Mouse (Mus musculus): ENCODE measurements around the gene Rps2. TPM values are rescaled to one million over a fixed set of nuclear protein-coding genes. Genes with fewer than 3 reads are reported as not detected.

Gene Rps2
- polyA plus RNA-seq, 1 experiment from 2014 or later = 1,116 TPM

DNA sequence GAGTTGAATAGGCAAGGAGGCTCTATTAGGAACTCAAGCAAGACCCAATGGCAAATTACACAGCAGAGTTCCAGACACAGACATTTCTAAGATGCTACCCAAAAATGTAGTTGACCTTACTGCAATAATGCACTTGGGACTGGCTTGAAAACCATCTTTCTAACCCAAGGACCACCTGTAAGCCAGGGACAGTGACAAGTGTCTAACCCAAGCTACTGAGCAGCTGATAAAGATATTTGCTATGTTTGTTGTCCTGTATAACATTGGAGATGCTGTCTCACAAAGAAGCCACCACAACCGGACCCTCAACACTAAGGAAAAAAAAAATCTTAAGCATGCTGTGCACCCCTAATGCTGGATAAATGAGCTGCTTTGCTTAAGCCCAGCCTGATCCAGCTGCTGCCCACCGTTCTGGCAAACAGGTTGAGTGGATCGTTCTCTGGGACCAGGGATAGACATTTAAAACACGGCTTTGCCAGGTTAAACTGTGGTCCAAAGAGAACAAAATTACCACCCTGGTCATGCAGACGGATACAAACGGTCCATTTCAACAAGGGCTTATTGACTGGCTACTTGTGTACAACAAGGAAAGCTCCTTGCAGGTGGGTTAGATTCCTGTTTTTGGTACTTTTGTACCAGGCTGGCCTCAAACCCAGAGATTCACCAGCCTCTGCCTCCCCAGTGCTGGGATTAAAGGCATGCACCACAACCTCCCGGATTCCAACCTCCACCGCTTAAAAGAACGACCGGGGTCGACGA, 5.4 kb downstream of the Rps2 start:
- Histone ChIP-seq H3K9me3 (no peaks in the 10 kb centered on the region), H3K4me1 (peaks cover 29% of the 10 kb centered on the region), H3K36me3 (peaks cover 19% of the 10 kb centered on the region), H3K27ac (peak overlapping the region; percentile 74), H3K27me3 (no peaks in the 10 kb centered on the region), H3K9ac (peak overlapping the region; percentile 86), H3K4me3 (peak overlapping the region; percentile 74), H3K4me2 (replicated peaks) (peak overlapping the region; percentile 69)
- ATAC-seq (ENCODE audit: insufficient number of reproducible peaks, insufficient read depth, low FRiP score, low TSS enrichment) = no peak
- WGBS = 4% methylated on average over 12 of the region's 12 CpGs

DNA sequence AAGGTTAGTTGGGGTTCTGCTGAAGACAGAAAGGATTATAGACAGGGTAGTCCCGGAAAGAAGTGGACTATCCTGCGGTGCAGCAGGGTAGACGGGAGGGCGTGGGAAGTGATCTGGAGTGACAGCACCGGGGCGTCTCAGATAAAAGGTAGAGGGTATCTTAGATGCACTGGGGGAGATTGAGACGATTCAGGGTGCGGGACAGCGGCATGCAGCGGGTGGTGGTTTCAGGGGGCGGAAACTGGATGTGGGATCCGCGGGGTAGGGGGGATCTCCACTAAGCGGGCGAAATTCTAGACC, 5.9 kb downstream of the Rps2 start:
- Histone ChIP-seq H3K9ac (peak overlapping the region; percentile 86), H3K27me3 (no peaks in the 10 kb centered on the region), H3K4me2 (replicated peaks) (peak overlapping the region; percentile 69), H3K9me3 (no peaks in the 10 kb centered on the region), H3K36me3 (peaks cover 18% of the 10 kb centered on the region), H3K27ac (peak overlapping the region; percentile 74), H3K4me1 (peaks cover 24% of the 10 kb centered on the region), H3K4me3 (peak overlapping the region; percentile 74)
- 0 out of 2 replicates have a peak, but pooled peaks have one; percentile 3 for ATAC-seq (ENCODE audit: insufficient number of reproducible peaks, insufficient read depth, low FRiP score, low TSS enrichment)
- under 1% methylated on average over 15 of the region's 15 CpGs for WGBS

DNA sequence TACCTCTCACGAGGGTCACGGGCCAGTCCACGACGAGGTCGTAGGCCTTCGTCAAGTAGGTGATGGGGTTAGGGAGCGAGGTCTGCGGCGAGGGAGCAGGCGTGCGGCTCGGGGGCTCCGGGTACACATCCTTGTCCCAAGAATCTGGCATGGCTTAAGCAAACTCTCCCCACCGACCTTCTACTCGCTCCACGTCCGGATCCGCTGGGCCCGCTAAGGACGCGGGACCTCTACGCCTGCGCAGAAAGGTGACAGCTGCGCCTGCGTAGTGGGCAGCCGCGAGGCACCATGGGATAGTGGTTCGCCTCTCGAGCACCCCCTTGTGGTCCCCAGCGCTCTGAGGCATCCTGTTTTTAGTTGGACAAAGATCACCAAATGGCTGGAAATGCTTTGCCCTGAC, 6.3 kb downstream of the Rps2 start, which contains the start of gene Ndufb10:
Gene Ndufb10, minus strand, starts transcription at position 295 of the 400 bp plus-strand sequence.
- Histone ChIP-seq H3K9ac (peak within 1 kb of the TSS; percentile 86), H3K4me3 (peak within 1 kb of the TSS; percentile 74), H3K36me3 (peaks cover 18% of the 10 kb centered on the region), H3K9me3 (no peaks in the 10 kb centered on the region), H3K27ac (peak within 1 kb of the TSS; percentile 74), H3K27me3 (no peaks in the 10 kb centered on the region), H3K4me1 (peaks cover 22% of the 10 kb centered on the region), H3K4me2 (replicated peaks) (peak within 1 kb of the TSS; percentile 69)
- under 1% methylated on average over 30 of the region's 30 CpGs for WGBS
- peak; percentile 67 for ATAC-seq (ENCODE audit: insufficient number of reproducible peaks, insufficient read depth, low FRiP score, low TSS enrichment)

DNA sequence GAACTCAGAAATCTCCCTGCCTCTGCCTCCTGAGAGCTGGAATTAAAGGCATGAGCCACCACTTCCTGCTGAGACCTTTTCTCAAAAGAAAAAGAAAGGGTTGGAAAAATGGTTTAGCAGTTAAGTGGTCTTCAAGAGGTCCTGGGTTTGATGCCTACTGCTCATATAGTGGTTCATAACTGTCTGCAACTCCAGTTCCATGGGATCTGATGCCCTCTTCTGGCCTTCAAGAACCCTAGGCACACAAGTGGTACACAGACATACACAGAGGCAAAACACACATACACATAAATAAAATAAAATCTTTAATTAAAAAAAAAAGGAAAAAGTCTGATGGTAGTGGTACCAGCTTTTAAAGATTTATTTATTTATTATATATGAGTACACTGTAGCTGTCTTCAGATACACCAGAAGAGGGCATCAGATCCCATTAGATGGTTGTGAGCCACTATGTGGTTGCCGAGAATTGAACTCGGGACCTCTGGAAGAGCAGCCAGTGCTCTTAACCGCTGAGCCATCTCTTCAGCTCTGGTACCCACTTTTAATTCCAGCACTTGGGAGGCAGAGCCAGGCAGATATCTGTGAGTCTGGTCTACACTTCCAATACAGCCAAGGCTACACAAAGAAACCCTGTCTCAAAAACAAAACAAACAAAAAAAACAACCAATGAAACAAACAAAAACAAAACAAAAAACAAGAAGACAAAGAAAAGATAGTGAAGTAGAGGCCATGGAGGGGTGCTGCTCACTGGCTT, 7.9 kb downstream of the Rps2 start:
- peaks cover 16% of the 10 kb centered on the region for H3K36me3 ChIP-seq
- H3K9ac ChIP-seq = no peak overlapping the region
- ATAC-seq (ENCODE audit: insufficient number of reproducible peaks, insufficient read depth, low FRiP score, low TSS enrichment) = no peak
- H3K4me2 ChIP-seq (replicated peaks) = no peak overlapping the region
- H3K27ac ChIP-seq = no peak overlapping the region
- no peaks in the 10 kb centered on the region for H3K27me3 ChIP-seq
- no peaks in the 10 kb centered on the region for H3K9me3 ChIP-seq
- WGBS = 73% methylated on average over 3 of the region's 3 CpGs
- peaks cover 22% of the 10 kb centered on the region for H3K4me1 ChIP-seq
- H3K4me3 ChIP-seq = no peak overlapping the region

DNA sequence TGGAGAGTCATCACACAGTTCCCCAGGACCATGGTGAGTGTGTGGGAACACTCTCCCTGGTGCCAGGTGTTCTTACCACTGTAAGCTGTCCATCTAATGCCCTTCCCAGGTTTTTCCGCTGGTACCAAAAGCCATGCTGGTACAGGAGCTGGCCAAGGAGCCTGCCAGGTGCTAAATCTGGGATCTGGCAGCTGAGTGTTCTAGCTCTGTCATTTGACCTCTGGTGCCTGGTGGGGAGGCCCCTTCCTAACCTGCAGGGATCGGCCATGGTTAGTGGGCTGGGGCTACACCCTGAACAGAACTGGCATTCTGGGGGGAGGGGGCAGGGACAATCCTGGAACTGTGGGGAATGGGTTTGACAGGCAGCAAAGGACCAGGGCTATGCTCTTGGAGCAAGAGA, 9.7 kb downstream of the Rps2 start, which contains the start of gene Rpl3l:
Gene Rpl3l, plus strand, starts transcription at position 203 of the 400 bp plus-strand sequence.
- Histone ChIP-seq H3K9ac (no peak within 1 kb of the TSS), H3K4me1 (peaks cover 7% of the 10 kb centered on the region), H3K4me2 (replicated peaks) (no peak within 1 kb of the TSS), H3K9me3 (no peaks in the 10 kb centered on the region), H3K4me3 (no peak within 1 kb of the TSS), H3K27ac (no peak within 1 kb of the TSS), H3K27me3 (no peaks in the 10 kb centered on the region), H3K36me3 (no peaks in the 10 kb centered on the region; the same call in 1 of the 2 replicates)
- no peak for ATAC-seq (ENCODE audit: insufficient number of reproducible peaks, insufficient read depth, low FRiP score, low TSS enrichment)
- WGBS = 72% methylated on average over 2 of the region's 2 CpGs

DNA sequence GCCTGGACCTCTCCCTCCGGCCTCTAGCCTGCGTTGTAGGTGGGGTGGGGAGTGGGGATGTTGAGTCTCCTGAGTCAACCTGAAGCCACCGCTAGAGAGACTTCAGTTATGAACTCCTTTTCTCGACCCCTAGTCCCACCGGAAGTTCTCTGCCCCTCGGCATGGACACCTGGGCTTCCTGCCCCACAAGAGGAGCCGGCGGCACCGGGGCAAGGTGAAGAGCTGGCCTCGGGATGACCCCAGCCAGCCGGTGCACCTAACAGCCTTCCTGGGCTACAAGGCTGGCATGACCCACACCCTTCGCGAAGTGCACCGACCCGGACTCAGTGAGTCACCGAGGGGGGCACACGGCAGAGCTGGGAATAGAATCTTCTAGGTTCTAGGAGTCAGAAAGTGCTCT, 10.3 kb downstream of the Rps2 start:
- Histone ChIP-seq H3K9ac (no peak overlapping the region), H3K27me3 (no peaks in the 10 kb centered on the region), H3K27ac (no peak overlapping the region), H3K36me3 (no peaks in the 10 kb centered on the region), H3K9me3 (no peaks in the 10 kb centered on the region), H3K4me1 (peaks cover 3% of the 10 kb centered on the region), H3K4me2 (replicated peaks) (no peak overlapping the region), H3K4me3 (no peak overlapping the region)
- 70% methylated on average over 17 of the region's 17 CpGs for WGBS
- no peak for ATAC-seq (ENCODE audit: insufficient number of reproducible peaks, insufficient read depth, low FRiP score, low TSS enrichment)

DNA sequence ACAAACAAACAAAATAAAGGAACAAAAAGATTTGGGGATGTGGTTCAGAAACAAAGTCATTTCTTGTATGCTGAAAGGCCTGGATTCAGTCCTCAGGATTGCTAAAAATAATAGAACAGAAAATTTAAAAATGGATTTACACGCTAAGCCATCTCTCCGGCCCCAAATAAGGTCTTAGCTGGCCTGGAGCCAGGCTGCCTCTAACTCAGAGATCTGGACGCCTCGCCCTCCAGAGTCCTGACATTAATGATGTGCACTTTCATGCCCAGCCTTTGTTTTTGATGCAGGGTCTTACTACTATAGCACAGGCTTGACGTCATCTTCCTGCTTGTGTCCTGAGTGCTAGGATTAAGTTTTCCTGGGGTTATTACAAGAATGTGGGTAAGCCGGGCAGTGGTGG, 11.2 kb downstream of the Rps2 start:
- H3K4me2 ChIP-seq (replicated peaks) = no peak overlapping the region
- WGBS = 83% methylated on average over 6 of the region's 6 CpGs

DNA sequence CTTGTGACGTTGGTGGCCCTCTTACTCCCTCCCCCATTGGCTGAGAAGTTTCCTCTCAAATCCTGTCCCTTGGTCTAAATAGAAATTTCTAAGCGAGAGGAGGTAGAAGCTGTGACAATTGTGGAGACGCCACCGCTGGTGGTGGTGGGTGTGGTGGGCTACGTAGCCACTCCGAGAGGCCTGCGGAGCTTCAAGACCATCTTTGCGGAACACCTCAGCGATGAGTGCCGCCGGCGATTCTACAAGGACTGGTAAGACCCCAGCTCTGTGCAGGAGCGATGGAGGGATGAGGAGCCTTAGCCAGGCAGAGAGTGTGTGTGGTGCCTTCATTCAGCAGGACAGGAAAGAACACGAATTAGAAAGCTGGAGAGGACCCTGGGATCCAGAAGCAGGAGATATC, 12.9 kb downstream of the Rps2 start:
- H3K27me3 ChIP-seq = no peaks in the 10 kb centered on the region
- no peak overlapping the region for H3K4me2 ChIP-seq (replicated peaks)
- no peak overlapping the region for H3K27ac ChIP-seq
- 82% methylated on average over 14 of the region's 14 CpGs for WGBS
- ATAC-seq (ENCODE audit: insufficient number of reproducible peaks, insufficient read depth, low FRiP score, low TSS enrichment) = no peak
- no peaks in the 10 kb centered on the region for H3K9me3 ChIP-seq
- no peaks in the 10 kb centered on the region for H3K36me3 ChIP-seq
- no peak overlapping the region for H3K9ac ChIP-seq
- H3K4me1 ChIP-seq = no peaks in the 10 kb centered on the region
- no peak overlapping the region for H3K4me3 ChIP-seq

More for the DNA sequence above, 11.2 kb downstream of the Rps2 start:
- no peaks in the 10 kb centered on the region for H3K4me1 ChIP-seq
- no peak overlapping the region for H3K4me3 ChIP-seq
- no peaks in the 10 kb centered on the region for H3K36me3 ChIP-seq
- H3K27me3 ChIP-seq = no peaks in the 10 kb centered on the region
- no peak overlapping the region for H3K9ac ChIP-seq
- no peak overlapping the region for H3K27ac ChIP-seq
- no peaks in the 10 kb centered on the region for H3K9me3 ChIP-seq
- no peak for ATAC-seq (ENCODE audit: insufficient number of reproducible peaks, insufficient read depth, low FRiP score, low TSS enrichment)

DNA sequence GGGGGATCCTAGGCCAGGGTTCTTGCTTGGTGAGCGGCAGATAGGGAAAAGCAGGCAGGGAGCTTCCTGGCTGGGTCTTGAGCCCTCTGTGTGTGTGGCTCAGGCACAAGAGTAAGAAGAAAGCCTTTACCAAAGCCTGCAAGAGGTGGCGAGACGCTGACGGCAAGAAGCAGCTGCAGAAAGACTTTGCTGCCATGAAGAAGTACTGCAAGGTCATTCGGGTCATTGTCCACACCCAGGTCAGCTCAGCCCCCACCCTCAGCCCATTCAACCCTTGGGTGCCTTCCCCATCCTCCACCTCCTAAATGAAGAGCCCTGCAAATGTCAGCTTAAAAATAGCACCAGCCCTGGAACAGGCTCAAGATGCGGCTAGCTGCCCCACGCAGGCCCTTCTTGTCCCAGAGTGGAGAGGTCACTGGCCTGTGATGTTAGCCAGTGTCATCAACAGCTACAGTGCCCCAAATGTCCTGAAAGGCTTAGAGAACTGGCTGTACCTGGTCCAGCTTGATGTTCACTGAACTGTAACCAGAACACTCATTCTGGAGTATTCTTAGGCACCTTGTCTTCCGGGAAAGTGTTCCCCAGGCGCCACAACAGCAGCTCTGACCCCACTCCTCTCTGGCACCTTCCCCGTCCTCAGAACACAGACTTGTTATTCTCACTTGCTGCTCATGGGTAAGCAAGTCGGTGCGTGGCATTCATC, 14.5 kb downstream of the Rps2 start:
- H3K27me3 ChIP-seq = no peaks in the 10 kb centered on the region
- H3K9ac ChIP-seq = no peak overlapping the region
- H3K9me3 ChIP-seq = no peaks in the 10 kb centered on the region
- no peak overlapping the region for H3K27ac ChIP-seq
- no peak overlapping the region for H3K4me2 ChIP-seq (replicated peaks)
- no peaks in the 10 kb centered on the region for H3K36me3 ChIP-seq
- WGBS = 80% methylated on average over 12 of the region's 12 CpGs
- no peak for ATAC-seq (ENCODE audit: insufficient number of reproducible peaks, insufficient read depth, low FRiP score, low TSS enrichment)
- H3K4me3 ChIP-seq = no peak overlapping the region
- peaks cover 5% of the 10 kb centered on the region for H3K4me1 ChIP-seq

DNA sequence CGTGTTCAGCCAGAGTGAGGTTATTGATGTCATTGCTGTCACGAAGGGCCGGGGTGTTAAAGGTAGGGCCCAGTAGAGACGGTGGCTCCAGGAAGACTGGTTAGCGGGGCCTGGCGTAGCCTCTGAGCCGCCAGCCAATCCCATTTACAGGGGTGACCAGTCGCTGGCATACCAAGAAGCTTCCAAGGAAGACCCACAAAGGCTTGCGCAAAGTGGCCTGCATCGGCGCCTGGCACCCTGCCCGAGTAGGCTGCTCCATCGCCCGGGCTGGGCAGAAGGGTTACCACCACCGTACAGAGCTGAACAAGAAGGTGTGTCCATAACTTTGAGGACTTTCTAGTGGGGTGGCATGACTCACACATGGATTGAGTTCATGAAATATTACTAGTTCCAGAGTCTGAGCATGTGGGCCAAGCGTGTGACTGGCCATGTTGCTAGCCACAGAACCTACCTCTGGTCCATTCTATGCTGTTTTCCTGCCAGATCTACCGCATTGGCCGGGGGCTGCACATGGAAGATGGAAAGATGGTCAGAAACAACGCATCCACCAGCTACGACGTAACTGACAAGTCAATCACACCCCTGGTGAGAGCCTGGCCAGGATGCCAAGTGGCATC, 15.6 kb downstream of the Rps2 start:
- H3K9me3 ChIP-seq = no peaks in the 10 kb centered on the region
- H3K27ac ChIP-seq = no peak overlapping the region
- no peak for ATAC-seq (ENCODE audit: insufficient number of reproducible peaks, insufficient read depth, low FRiP score, low TSS enrichment)
- H3K27me3 ChIP-seq = no peaks in the 10 kb centered on the region
- H3K9ac ChIP-seq = no peak overlapping the region
- H3K4me3 ChIP-seq = no peak overlapping the region
- no peak overlapping the region for H3K4me2 ChIP-seq (replicated peaks)
- H3K4me1 ChIP-seq = peaks cover 6% of the 10 kb centered on the region
- WGBS = 89% methylated on average over 21 of the region's 21 CpGs
- H3K36me3 ChIP-seq = no peaks in the 10 kb centered on the region

DNA sequence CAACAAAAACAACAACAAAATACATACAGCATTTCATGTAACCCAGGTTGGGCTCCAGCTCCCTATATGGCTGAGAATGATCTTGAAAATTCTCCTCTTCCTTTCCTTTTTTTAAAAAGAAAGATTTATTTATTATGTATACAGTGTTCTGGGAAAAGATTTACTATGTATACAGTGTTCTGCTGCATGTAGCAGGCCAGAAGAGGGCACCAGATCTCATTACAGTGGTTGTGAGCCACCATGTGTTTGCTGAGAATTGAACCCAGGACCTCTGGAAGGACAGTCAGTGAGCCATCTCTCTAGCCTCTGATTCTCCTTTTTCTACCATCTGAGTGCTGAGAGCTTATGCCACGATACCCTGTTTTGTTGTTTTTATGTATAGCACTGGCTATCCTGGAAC, 16.6 kb downstream of the Rps2 start:
- H3K27me3 ChIP-seq = no peaks in the 10 kb centered on the region
- WGBS = 91% methylated on average over 1 of the region's 1 CpGs
- no peaks in the 10 kb centered on the region for H3K9me3 ChIP-seq

More for the DNA sequence above, 16.6 kb downstream of the Rps2 start:
- Histone ChIP-seq H3K27ac (no peak overlapping the region), H3K36me3 (no peaks in the 10 kb centered on the region), H3K4me2 (replicated peaks) (no peak overlapping the region), H3K9ac (no peak overlapping the region), H3K4me3 (no peak overlapping the region), H3K4me1 (peaks cover 6% of the 10 kb centered on the region)
- no peak for ATAC-seq (ENCODE audit: insufficient number of reproducible peaks, insufficient read depth, low FRiP score, low TSS enrichment)

Measured in embryonic facial prominence, embryonic 12.5 days (tissue).